Mouse (Mus musculus): ENCODE measurements around the gene Cdh13.

- no peak for TF ChIP-seq EP300 (IDR thresholded peaks at IDR 0.05; ENCODE audit: insufficient read depth, low read depth, low read length)
- TF ChIP-seq CTCF (IDR thresholded peaks at IDR 0.05), result no peak
Observed at GRCm38 (mm10) chr8:118410341-118410970, 126.9 kb downstream of the Cdh13 start.

Data from heart, adult 2 months (tissue).